Mouse (Mus musculus): ENCODE measurements around the gene Izumo1. TPM values are rescaled to one million over a fixed set of nuclear protein-coding genes. Genes with fewer than 3 reads are reported as not detected.

The Izumo1 gene
- polyA plus RNA-seq, 1 experiment from 2014 or later = 0.16 TPM

Other genes with a start within 250 kb of the Izumo1 start
- 198 and 222 TPM in 2 replicates for gene Snrnp70, start 226.1 kb upstream of the Izumo1 start, polyA plus RNA-seq (2015; fragmentation: Nextera tagmentation; extraction: Ambion mirVana)
- 0.14 and 0.34 TPM in 2 replicates for gene Kcna7, start 216.2 kb upstream of the Izumo1 start, polyA plus RNA-seq (2015; fragmentation: Nextera tagmentation; extraction: Ambion mirVana)
- gene Ntf5, start 208.1 kb upstream of the Izumo1 start, polyA plus RNA-seq (2015; fragmentation: Nextera tagmentation; extraction: Ambion mirVana) = 3.9 and 4.2 TPM in 2 replicates
- not detected in 2 replicates for gene Lhb, start 201.0 kb upstream of the Izumo1 start, polyA plus RNA-seq (2015; fragmentation: Nextera tagmentation; extraction: Ambion mirVana)
- gene Gys1, start 187.0 kb upstream of the Izumo1 start, polyA plus RNA-seq (2015; fragmentation: Nextera tagmentation; extraction: Ambion mirVana) = 9.4 and 10.5 TPM in 2 replicates
- gene Ruvbl2, start 183.7 kb upstream of the Izumo1 start, polyA plus RNA-seq (2015; fragmentation: Nextera tagmentation; extraction: Ambion mirVana) = 129 and 143 TPM in 2 replicates
- 3,702 and 3,772 TPM in 2 replicates for gene Ftl1, start 161.9 kb upstream of the Izumo1 start, polyA plus RNA-seq (2015; fragmentation: Nextera tagmentation; extraction: Ambion mirVana)
- 177 and 178 TPM in 2 replicates for gene Bax, start 154.9 kb upstream of the Izumo1 start, polyA plus RNA-seq (2015; fragmentation: Nextera tagmentation; extraction: Ambion mirVana)
- 2.6 and 2.8 TPM in 2 replicates for gene Tulp2, start 139.9 kb upstream of the Izumo1 start, polyA plus RNA-seq (2015; fragmentation: Nextera tagmentation; extraction: Ambion mirVana)
- gene Gm45808, start 135.0 kb upstream of the Izumo1 start, polyA plus RNA-seq (2015; fragmentation: Nextera tagmentation; extraction: Ambion mirVana) = not detected in 2 replicates
- 1.1 and 1.5 TPM in 2 replicates for gene Dhdh, start 133.0 kb upstream of the Izumo1 start, polyA plus RNA-seq (2015; fragmentation: Nextera tagmentation; extraction: Ambion mirVana)
- 110 and 111 TPM in 2 replicates for gene Nucb1, start 111.4 kb upstream of the Izumo1 start, polyA plus RNA-seq (2015; fragmentation: Nextera tagmentation; extraction: Ambion mirVana)
- 16.2 and 17.2 TPM in 2 replicates for gene Ppp1r15a, start 95.5 kb upstream of the Izumo1 start, polyA plus RNA-seq (2015; fragmentation: Nextera tagmentation; extraction: Ambion mirVana)
- gene Plekha4, start 95.5 kb upstream of the Izumo1 start, polyA plus RNA-seq (2015; fragmentation: Nextera tagmentation; extraction: Ambion mirVana) = 3.3 and 4.6 TPM in 2 replicates
- gene Hsd17b14, start 66.9 kb upstream of the Izumo1 start, polyA plus RNA-seq (2015; fragmentation: Nextera tagmentation; extraction: Ambion mirVana) = 1.1 and 1.2 TPM in 2 replicates
- 86.5 and 87.3 TPM in 2 replicates for gene Bcat2, start 51.7 kb upstream of the Izumo1 start, polyA plus RNA-seq (2015; fragmentation: Nextera tagmentation; extraction: Ambion mirVana)
- gene Fgf21, start 6.3 kb upstream of the Izumo1 start, polyA plus RNA-seq (2015; fragmentation: Nextera tagmentation; extraction: Ambion mirVana) = 17.5 and 20.5 TPM in 2 replicates
- gene Fut1, start 4.5 kb upstream of the Izumo1 start, polyA plus RNA-seq (2015; fragmentation: Nextera tagmentation; extraction: Ambion mirVana) = 1.4 and 3.2 TPM in 2 replicates
- 2.9 and 4.4 TPM in 2 replicates for gene Rasip1, start 5.7 kb downstream of the Izumo1 start, polyA plus RNA-seq (2015; fragmentation: Nextera tagmentation; extraction: Ambion mirVana)
- 1.6 and 1.9 TPM in 2 replicates for gene Mamstr, start 18.2 kb downstream of the Izumo1 start, polyA plus RNA-seq (2015; fragmentation: Nextera tagmentation; extraction: Ambion mirVana)
- gene Fut2, start 44.6 kb downstream of the Izumo1 start, polyA plus RNA-seq (2015; fragmentation: Nextera tagmentation; extraction: Ambion mirVana) = 0.44 and 0.52 TPM in 2 replicates
- 0.73 and 0.76 TPM in 2 replicates for gene Ntn5, start 62.2 kb downstream of the Izumo1 start, polyA plus RNA-seq (2015; fragmentation: Nextera tagmentation; extraction: Ambion mirVana)
- gene Sec1, start 72.6 kb downstream of the Izumo1 start, polyA plus RNA-seq (2015; fragmentation: Nextera tagmentation; extraction: Ambion mirVana) = 0.30 and 0.53 TPM in 2 replicates
- gene Car11, start 78.0 kb downstream of the Izumo1 start, polyA plus RNA-seq (2015; fragmentation: Nextera tagmentation; extraction: Ambion mirVana) = 0.35 and 0.36 TPM in 2 replicates
- gene Dbp, start 83.3 kb downstream of the Izumo1 start, polyA plus RNA-seq (2015; fragmentation: Nextera tagmentation; extraction: Ambion mirVana) = 10.6 and 13.4 TPM in 2 replicates
- 1,315 and 1,426 TPM in 2 replicates for gene Rpl18, start 93.6 kb downstream of the Izumo1 start, polyA plus RNA-seq (2015; fragmentation: Nextera tagmentation; extraction: Ambion mirVana)
- 19.8 and 21.8 TPM in 2 replicates for gene Sphk2, start 96.2 kb downstream of the Izumo1 start, polyA plus RNA-seq (2015; fragmentation: Nextera tagmentation; extraction: Ambion mirVana)
- 0.50 and 0.66 TPM in 2 replicates for gene Fam83e, start 99.4 kb downstream of the Izumo1 start, polyA plus RNA-seq (2015; fragmentation: Nextera tagmentation; extraction: Ambion mirVana)
- not detected in 2 replicates for gene Spaca4, start 104.0 kb downstream of the Izumo1 start, polyA plus RNA-seq (2015; fragmentation: Nextera tagmentation; extraction: Ambion mirVana)
- gene Lmtk3, start 161.9 kb downstream of the Izumo1 start, polyA plus RNA-seq (2015; fragmentation: Nextera tagmentation; extraction: Ambion mirVana) = not detected in 2 replicates
- gene Sult2b1, start 162.9 kb downstream of the Izumo1 start, polyA plus RNA-seq (2015; fragmentation: Nextera tagmentation; extraction: Ambion mirVana) = 4.1 and 5.8 TPM in 2 replicates
- gene Cyth2, start 192.8 kb downstream of the Izumo1 start, polyA plus RNA-seq (2015; fragmentation: Nextera tagmentation; extraction: Ambion mirVana) = 96.3 and 98.0 TPM in 2 replicates
- gene Kcnj14, start 203.0 kb downstream of the Izumo1 start, polyA plus RNA-seq (2015; fragmentation: Nextera tagmentation; extraction: Ambion mirVana) = 0.10 and 0.31 TPM in 2 replicates
- 48.7 and 50.8 TPM in 2 replicates for gene Grwd1, start 209.1 kb downstream of the Izumo1 start, polyA plus RNA-seq (2015; fragmentation: Nextera tagmentation; extraction: Ambion mirVana)

All from thymus, postnatal 0 days (tissue).